Mouse (Mus musculus) adrenal gland, adult 2 months (tissue): ENCODE measurements at regions not wholly inside any gene's neighbourhood (a gene's known extent, or its start where the extent isn't known, plus 50 kb on each side); places are given as distances from the start of the nearest gene placed in this dataset.

Experiments used
- DNase-seq: peaks from one replicate; pipeline ENCODE4 v3.0.0; 2021

DNA sequence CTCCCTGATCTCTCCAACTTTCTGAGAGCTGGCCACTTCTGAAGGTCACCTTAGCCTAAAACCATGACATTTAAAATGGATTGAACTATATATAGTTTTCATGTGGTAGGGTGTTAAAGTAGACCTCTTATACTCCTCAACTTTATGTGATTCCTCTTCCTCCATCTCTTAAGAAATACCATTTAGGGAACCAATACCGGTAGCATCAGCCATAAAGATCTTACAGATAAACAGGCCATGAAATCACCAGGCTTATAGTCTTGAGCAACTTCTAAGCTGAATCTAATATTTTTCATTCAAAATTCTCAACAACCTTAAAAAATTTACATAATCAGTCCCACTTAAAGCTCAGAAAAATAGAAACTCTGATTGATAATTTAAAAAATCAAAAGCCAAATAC, 56.2 kb downstream of the Rpl36a-ps1 start:
- DNase-seq, result no peak

GRCm38 (mm10) chr14:98937373-98937772, 56.7 kb downstream of the Rpl36a-ps1 start:
- no peak for DNase-seq

DNA sequence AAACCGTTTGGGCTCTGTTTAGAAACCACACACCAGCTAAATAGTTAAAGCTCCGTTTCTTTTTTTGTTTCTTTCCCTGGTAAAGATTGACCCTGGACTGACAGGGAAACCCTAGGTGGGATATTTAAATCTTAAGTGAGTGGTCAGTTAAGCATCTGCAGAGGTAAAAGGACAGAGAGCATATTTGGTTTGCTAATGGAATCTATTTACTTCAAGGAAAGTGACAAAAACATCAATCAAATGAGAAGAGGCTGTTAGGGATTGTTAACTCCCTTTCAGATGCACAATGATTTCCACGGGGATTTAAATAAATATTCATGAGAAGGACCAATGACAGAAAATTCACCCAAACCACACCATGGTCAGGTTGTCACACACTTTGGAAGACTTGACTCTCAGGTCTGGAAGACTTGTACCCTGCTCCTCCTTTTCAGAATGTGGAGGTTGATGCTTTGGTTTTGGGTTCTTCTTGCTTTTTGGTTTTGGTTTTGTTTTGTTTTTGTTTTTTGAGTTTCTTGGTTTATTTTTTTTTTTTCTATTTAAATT, 60.7 kb downstream of the Rpl36a-ps1 start:
- no peak for DNase-seq

DNA sequence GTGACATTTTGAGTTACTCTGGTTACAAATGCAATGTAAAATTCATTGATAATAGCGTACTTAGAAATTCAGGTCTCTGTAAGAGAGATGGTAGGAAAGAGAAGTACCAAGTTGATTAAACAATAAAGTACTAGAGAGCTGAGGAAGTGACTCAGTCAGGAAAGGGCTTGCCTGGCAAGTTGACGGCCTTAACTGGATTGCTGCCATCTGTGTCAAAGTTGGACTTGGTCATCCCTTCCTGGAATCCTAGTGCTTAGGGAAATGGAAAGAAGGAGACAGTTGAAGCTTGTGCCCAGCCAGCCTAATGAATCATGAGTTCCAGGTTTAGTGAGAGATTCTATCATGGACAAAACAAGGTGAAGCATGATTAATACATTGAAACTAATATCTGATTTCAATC, 64.8 kb downstream of the Rpl36a-ps1 start:
- DNase-seq, result peak; percentile 62

DNA sequence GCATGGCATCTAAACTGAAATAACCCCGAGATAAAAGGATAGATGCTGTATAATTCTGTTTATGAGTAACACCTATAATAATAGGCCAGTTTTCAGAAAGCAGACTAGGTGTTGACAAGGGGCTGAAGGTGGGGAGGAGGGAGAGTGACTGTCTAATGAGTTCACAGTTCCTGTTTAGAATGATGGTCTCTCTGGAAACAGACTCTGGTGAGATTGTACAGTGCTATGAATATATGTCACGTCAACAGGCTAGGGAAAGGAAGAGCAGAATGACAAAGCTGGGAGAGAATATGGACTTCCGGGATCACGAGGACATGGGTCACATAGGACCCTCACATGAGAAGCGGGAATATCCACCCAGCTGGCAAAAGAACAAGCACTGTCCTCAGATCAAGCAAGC, 85.9 kb downstream of the Rpl36a-ps1 start:
- no peak for DNase-seq

- DNase-seq, result no peak
These were observed 95.2 kb downstream of the Rpl36a-ps1 start for GRCm38 (mm10) chr14:98898876-98899275.

DNA sequence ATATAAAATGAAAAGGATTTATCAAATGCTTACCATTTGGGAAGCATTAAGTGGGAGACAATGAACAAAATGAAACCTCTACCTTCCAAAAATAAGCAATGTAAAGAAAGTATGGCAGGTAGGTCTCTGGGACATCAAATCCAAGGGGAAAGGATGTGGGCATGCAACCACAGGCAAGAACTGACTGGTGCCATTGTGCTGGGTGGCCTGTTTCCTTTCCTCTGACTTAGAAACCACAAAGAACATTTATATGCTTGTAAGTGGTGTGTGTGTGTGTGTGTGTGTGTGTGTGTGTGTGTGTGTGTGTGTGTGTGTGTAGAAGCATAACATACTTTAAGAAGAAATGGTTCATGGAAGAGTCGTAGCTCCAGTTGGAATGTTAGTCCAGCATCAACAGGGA, 96.7 kb downstream of the Rpl36a-ps1 start:
- DNase-seq, result no peak

DNA sequence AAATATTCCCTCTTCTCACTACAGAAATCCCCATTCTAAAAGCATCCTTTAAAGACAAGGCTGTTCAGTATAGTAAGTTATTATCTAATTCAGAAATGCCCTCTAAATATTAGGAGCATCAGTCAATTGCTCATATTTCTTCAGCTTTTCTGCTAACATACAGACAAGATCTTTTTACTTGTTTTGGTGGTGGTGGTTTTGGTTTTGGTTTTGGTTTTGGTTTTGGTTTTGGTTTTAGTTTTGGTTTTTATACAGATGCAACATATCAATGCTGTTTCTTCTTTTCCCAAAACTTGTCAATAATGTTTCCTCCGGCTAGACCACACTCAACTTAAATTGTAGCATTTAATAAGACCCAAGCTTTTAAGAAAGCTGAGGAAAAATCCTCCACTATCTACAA, 98.2 kb downstream of the Rpl36a-ps1 start:
- DNase-seq, result no peak

GRCm38 (mm10) chr14:98892670-98893069, 101.4 kb downstream of the Rpl36a-ps1 start:
- no peak for DNase-seq

GRCm38 (mm10) chr14:98891252-98891947, 102.7 kb downstream of the Rpl36a-ps1 start:
- DNase-seq, result no peak

DNA sequence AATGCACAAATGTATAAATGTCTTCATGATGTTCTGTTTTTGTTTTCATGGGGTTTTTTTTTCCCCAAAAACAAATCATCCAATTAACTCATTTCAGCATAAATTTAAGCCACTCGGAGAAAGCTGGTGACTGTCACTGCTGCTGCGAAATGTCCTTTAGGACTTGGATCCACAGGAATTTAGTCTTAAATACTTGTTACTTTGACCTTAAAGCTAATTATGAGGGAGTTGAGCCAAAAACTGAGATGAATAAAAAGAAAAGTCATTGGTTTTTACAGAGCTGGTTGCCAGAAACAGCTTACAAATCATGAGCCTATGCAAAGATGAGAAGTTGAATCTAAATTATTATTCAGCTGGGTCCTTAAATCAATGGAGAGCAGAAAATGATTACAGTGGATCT, 106.5 kb downstream of the Rpl36a-ps1 start:
- no peak for DNase-seq

GRCm38 (mm10) chr14:98886982-98887381, 107.1 kb downstream of the Rpl36a-ps1 start:
- DNase-seq, result no peak

DNA sequence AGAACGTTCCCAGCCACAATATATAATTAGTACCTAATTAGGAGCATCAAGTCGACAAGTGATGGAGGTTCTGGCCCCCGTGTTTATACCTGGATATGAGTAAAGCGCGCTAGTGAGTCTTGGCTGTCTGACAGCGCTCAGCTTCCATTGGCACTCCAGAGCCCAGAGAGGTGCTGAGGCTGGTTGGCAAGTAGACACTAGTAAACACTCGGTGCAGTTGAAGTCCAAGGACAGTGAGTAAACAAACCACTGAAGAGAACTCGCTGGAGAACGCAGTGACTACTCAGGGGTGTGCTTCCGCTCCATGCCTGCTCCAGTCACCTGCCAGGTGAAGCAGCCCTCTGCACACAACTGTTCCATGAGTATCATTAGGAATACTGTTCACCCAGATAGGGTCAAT, 111.5 kb downstream of the Rpl36a-ps1 start:
- DNase-seq, result no peak

DNA sequence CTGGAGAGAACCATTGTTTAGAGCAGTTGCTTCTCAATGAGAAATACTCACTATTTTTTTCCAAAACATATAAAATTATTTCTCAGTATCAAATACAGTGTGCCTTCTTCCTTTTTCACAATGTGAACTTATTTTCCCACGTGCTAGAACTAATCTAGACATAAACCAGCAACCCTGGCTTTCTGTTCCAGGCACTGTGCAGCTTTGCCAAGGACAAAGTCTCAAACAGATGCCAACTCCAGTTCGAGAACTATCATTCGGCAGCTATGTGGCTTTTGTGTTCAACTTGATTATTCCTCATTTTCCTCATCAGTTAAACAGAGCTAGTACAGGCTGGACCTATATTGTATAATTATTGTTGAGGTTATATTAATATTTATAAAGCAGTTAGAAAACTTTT, 116.2 kb downstream of the Rpl36a-ps1 start:
- DNase-seq, result peak; percentile 49

DNA sequence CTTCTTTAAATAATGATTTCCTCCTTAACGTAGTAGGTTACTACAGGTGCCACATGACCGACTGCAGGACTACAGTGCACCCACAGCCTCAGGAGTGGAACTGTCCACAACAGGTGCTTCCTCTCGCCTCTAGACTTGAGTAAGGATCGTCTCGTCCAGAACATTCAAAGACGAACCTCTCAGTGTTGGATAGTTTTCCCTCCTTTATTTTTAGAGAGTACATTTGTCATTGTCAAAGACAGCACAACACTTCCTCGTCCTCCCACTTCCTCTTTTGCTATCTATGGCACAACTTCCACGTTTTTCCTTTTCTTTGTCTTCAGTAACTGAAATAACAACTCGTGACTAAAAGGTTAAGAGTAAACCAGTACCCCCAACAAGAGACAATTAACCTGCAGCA, 120.7 kb downstream of the Rpl36a-ps1 start:
- no peak for DNase-seq

DNA sequence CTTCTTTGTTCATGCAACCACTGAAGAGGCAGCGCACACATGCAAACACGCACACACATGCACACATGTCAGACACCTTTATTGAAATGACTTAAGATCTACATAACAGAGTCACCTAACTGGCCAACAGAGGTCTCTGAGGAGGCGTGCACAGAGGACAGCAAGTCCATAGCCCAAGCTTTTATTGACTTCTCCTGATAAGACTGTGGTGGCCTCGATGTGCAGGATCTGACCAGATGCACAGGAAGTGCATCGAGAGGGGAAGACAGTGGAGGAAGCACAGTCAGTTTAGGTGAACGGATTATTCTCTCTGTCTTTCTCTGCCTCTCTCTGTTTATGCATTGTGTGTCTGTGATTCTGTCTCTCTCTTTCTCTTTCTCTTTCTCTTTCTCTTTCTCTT, 124.2 kb downstream of the Rpl36a-ps1 start:
- DNase-seq, result no peak

DNA sequence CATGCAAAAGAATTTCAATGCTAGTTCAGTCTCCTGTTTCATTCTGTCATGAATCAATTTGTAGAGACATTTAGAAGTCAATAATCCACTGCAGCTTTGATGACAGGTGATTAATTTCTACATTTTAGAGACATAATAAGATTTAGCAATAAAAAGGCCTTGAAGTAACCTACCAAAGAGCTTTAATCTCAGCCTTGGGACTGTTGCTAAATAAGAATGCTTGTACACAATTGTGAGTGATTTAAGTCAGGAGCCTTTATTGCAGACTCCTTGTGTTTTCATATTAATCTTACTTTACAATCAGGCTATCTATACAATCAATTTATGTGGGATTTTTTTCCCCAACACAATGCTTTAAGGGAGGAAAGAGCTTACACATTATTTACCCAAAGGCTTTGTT, 127.2 kb downstream of the Rpl36a-ps1 start:
- DNase-seq, result no peak

- peak; percentile 20 for DNase-seq
These were observed 130.1 kb downstream of the Rpl36a-ps1 start for GRCm38 (mm10) chr14:98864001-98864400.

GRCm38 (mm10) chr14:98863598-98863997, 130.5 kb downstream of the Rpl36a-ps1 start:
- no peak for DNase-seq

DNA sequence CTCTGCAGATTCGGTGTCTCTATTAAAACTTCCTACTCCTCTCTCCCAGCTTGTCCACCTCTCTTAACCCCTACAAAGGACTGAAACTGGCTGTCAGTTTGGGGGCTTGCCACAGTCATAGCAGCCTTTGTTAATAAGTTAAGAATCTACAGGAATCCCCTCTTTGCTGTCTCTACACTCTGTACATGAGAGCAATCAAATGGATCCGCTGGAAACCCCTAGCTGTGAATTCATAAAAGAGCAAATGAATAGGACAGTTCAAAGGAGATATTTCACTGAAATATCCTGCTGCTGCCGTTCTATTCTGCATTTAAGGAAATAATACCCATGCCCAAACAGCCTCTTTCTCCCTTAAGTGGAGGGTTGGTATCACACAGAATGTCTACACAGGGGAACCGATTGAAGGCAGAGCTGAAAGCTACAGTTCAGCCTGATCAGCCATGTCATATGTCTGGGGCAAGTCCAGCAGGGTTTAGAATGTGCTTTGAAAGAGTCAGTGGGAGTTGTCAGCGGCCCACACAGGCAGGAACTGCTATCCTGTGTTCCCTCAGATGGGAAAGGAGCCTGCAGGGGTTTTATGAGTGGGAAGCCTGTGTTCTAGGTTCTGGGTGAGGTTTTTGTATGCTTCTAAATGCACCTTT, 131.9 kb downstream of the Rpl36a-ps1 start:
- DNase-seq, result no peak

DNA sequence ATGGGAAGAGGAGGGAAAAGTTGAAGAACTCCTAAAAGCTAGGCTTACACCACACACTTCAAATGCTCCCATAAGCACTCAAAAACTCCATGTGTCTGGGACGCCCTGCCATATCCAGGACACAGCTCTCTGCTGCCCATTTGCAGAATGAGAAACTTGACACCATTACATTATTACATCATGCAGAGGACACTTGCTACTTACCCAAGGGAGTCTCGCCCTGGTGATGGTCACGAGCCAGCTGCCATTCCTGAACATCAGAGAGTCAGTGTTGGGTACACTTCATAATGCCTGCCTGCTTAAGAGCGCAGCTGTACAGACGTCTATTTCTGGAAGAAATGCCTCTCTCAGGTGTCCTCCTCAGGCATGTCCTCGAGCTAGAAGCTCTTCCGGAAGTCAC, 135.3 kb downstream of the Rpl36a-ps1 start:
- DNase-seq, result no peak

- no peak for DNase-seq
These were observed 145.6 kb downstream of the Rpl36a-ps1 start for GRCm38 (mm10) chr14:98848500-98848899.

DNA sequence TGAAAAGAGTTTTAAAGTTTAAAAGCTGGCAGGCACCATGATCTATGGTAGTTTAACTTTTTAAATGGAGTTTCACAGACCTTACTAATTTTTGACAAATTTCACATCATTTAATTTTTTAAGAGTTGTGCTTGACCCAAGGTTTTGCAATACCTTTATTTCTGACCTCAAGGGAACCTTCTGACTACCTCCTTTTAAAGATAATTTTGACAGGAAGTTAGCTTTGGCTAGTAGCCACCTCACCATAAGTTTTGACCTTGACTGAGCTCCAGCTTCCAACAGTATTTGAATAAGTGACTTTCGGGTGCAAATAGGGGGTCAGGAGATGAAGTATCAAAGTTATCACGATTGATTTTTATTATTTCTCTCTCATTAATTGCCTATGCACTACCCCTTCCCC, 149.9 kb downstream of the Rpl36a-ps1 start:
- no peak for DNase-seq

GRCm38 (mm10) chr14:98834316-98834715, 159.8 kb downstream of the Rpl36a-ps1 start:
- DNase-seq, result no peak
